Mouse (Mus musculus): ENCODE measurements around the gene Chm.

DNA sequence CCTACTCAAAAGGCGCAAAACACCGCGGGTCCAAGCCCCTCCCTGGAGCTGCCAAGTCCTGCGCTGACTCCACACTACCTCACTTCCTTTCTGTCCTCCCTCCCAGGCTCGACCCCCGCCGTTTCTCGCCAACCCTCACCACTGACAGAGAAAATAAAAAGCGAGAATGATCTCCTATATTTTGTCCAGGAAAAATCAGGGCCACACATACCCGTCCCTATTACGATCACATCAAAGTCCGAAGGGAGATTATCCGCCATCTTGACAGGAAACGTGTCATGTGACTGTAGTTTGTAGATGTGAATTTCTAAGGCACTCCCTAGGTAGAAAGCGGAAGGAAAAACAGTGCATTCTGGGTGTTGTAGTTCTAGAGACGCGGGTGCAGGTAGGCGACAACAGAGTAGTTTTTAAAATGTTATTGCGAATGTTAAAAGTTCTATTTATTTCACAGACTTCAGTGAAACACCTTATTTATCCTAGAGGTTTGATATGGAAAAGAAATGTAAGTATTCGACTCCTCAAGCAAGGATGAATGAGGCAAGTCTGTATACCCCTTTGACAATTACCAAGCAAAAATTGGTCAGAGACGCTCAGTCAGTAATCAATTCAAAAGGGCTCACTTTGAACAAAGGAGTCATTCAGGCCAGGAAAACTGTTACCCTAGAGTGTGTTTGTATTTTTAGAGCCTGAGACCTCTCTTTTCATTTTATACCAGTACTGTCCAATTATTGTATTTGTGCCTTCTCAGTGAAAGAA, at the start of gene Chm:
- no peak for TF ChIP-seq CTCF (IDR thresholded peaks at IDR 0.05; ENCODE audit: low read depth, low read length)
- no peak for TF ChIP-seq POLR2A (IDR thresholded peaks at IDR 0.05; ENCODE audit: borderline replicate concordance, low read depth, low read length)
